Mouse (Mus musculus): ENCODE results near the gene Vmn2r121.

Gene Vmn2r121

DNA sequence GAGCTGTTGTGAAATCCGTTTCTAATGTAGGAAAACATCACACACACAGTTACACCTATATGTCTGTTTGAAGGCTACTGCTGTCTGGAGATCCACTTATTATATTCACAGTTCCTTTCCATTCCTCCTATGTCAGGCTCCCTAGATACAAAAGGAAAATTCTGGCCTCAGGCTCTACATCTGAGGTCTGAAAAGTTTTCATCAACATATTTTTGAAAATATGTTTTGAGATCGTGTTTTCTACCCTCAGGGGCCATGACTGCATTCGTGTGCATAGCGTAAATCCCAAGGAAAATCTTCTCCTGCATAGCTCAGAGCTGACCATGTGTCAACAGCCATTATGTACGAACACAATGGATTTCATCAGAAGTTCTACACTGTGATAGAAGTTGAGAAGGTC, at the start of gene Vmn2r121:
Gene Vmn2r121 (minus strand): TSS at position 101 of the 400 bp plus-strand sequence.
- no peak for DNase-seq (ENCODE audit: low read depth in 1 of 2, low spot score in 2 of 2)

All from monocyte, adult 2 months (primary cell).